Mouse (Mus musculus) lung, adult 2 months (tissue): ENCODE measurements around the gene Slc23a2.

Experiments used
- CTCF ChIP-seq: fragments of 200-500 bp; IDR thresholded peaks from 2 replicates; pipeline ENCODE4 v1.5.1; 2011; ENCODE audit warnings: mild to moderate bottlenecking, low read length, control low read depth; ENCODE audit not compliant: insufficient read depth
- POLR2A ChIP-seq: fragments of 200-500 bp; IDR thresholded peaks from 2 replicates; pipeline ENCODE4 v1.6.1; 2011; ENCODE audit warnings: low read depth, mild to moderate bottlenecking, control low read depth, low read length, borderline replicate concordance; ENCODE audit errors: extremely low read depth

GRCm38 (mm10) chr2:132118646-132119045, 26.3 kb downstream of the Slc23a2 start:
- TF ChIP-seq POLR2A, result no peak
- TF ChIP-seq CTCF, result no peak
